Mouse (Mus musculus) bone marrow, adult 2 months (tissue): ENCODE results near the gene Wdr20.

Experiments used
- CTCF ChIP-seq: fragments of 200-500 bp; IDR thresholded peaks from 2 replicates; pipeline ENCODE4 v1.5.1; 2011; ENCODE audit warnings: low read length, control low read depth; ENCODE audit not compliant: control insufficient read depth, insufficient read depth
- POLR2A ChIP-seq: fragments of 200-500 bp; IDR thresholded peaks from 2 replicates; pipeline ENCODE4 v1.6.1; 2011; ENCODE audit warnings: low read depth, mild to moderate bottlenecking, control low read depth, low read length, borderline replicate concordance; ENCODE audit not compliant: control insufficient read depth

DNA sequence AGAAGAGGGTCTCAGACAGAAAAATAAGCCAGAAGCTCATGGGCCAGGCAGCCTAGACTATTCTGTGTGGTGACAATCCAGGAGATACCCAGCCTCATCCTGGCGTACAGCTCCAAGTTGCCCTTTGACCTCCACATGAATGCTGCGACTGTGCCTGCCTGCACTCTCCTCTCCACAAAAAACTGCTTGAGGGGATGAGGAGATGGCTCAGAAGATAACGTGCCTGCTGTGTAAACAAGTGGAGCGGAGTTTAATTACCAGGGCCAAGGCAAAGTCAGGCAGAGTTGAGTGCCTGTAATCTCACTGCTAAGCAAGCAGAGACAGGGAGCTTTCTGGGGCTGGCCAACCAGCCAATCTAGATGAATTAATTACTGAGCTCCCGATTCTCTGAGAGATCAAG, 21.7 kb upstream of the Wdr20 start:
- TF ChIP-seq CTCF, result no peak
- TF ChIP-seq POLR2A, result no peak
